Mouse (Mus musculus) liver, embryonic 12.5 days (tissue): ENCODE measurements around the gene Pacs1. TPM values are rescaled to one million over a fixed set of nuclear protein-coding genes. Genes with fewer than 3 reads are reported as not detected.
"Not testable (repeated sequence)": the region's sequence is repeated elsewhere in the genome, so short reads cannot be mapped to it uniquely, and the experiment has no call there.

ENCODE experiments used
- ATAC-seq: fragments of 200-750 bp; cut with Nextera tagmentation; 2 replicates; pipeline ENCODE4 v1.8.0; 2017; ENCODE audit warnings: moderate number of reproducible peaks, mild to moderate bottlenecking, moderate library complexity
- H3K27ac ChIP-seq: fragments of 300-500 bp; sonication (generic); 2 replicates; pipeline ENCODE4 v1.5.1; 2016; ENCODE audit warnings: mild to moderate bottlenecking
- H3K27me3 ChIP-seq: fragments of 300-500 bp; sonication (generic); replicated peaks from 2 replicates; pipeline ENCODE4 v1.6.1; 2016; ENCODE audit warnings: mild to moderate bottlenecking, moderate library complexity
- H3K36me3 ChIP-seq: fragments of 300-500 bp; sonication (generic); 2 replicates; pipeline ENCODE4 v1.6.1; 2016; ENCODE audit warnings: mild to moderate bottlenecking, moderate library complexity
- H3K4me1 ChIP-seq: fragments of 300-500 bp; sonication (generic); 2 replicates; pipeline ENCODE4 v1.6.1; 2016
- H3K4me2 ChIP-seq: fragments of 300-500 bp; sonication (generic); 2 replicates; pipeline ENCODE4 v1.6.1; 2016; ENCODE audit warnings: mild to moderate bottlenecking, moderate library complexity
- H3K4me3 ChIP-seq: fragments of 300-500 bp; sonication (generic); 2 replicates; pipeline ENCODE4 v1.5.1; 2016; ENCODE audit warnings: mild to moderate bottlenecking, moderate library complexity
- H3K9ac ChIP-seq: fragments of 300-500 bp; sonication (generic); 2 replicates; pipeline ENCODE4 v1.6.1; 2016; ENCODE audit warnings: mild to moderate bottlenecking, moderate library complexity
- H3K9me3 ChIP-seq: fragments of 300-500 bp; sonication (generic); replicated peaks from 2 replicates; pipeline ENCODE4 v1.6.1; 2016; ENCODE audit warnings: mild to moderate bottlenecking, moderate library complexity
- whole genome bisulfite sequencing: fragments of 180-500 bp; shearing (Covaris S2); methylation state at CpG from one replicate; pipeline ENCODE4 v1.1.7; 2016; ENCODE audit not compliant: insufficient replicate concordance; 5-methylcytosine and 5-hydroxymethylcytosine counted together
- microRNA-seq: library from miRNA; unstranded; fragments of <30 nt; microRNA quantifications from one replicate; pipeline ENCODE4, GENCODE M21; 2017
- polyA plus RNA-seq: library from polyadenylated mRNA; unstranded; fragments of >200 nt; fragmentation: Nextera tagmentation; extraction: Ambion mirVana; gene quantifications from 2 replicates; pipeline ENCODE4 v1.2.1, GENCODE M21; 2016

The Pacs1 gene
- polyA plus RNA-seq, 1 experiment from 2014 or later, result 17.2 TPM

- H3K27me3 ChIP-seq, result peaks cover 38% of the 10 kb centered on the region
- peaks cover 50% of the 10 kb centered on the region for H3K4me1 ChIP-seq
- no peak overlapping the region for H3K9ac ChIP-seq
- no peaks in the 10 kb centered on the region for H3K9me3 ChIP-seq
- no peak for ATAC-seq
- peak overlapping the region; percentile 16; the same call in 1 of the 2 replicates for H3K4me2 ChIP-seq
- peaks cover 35% of the 10 kb centered on the region for H3K36me3 ChIP-seq
- H3K4me3 ChIP-seq, result no peak overlapping the region
- no peak overlapping the region for H3K27ac ChIP-seq
- WGBS, result 65% methylated on average over 12 of the region's 12 CpGs
Measured at GRCm38 (mm10) chr19:5093481-5094242, 179.3 kb downstream of the Pacs1 start.

- H3K4me3 ChIP-seq, result no peak overlapping the region
- H3K36me3 ChIP-seq, result peaks cover 35% of the 10 kb centered on the region
- H3K4me2 ChIP-seq, result no peak overlapping the region
- no peak for ATAC-seq
- WGBS, result 89% methylated on average over 10 of the region's 10 CpGs
- no peak overlapping the region for H3K9ac ChIP-seq
- no peak overlapping the region for H3K27ac ChIP-seq
- H3K9me3 ChIP-seq, result no peaks in the 10 kb centered on the region
- peaks cover 43% of the 10 kb centered on the region for H3K4me1 ChIP-seq
- H3K27me3 ChIP-seq, result peaks cover 31% of the 10 kb centered on the region
Measured at GRCm38 (mm10) chr19:5092083-5092482, 180.8 kb downstream of the Pacs1 start.

GRCm38 (mm10) chr19:5089324-5089723 lies 183.6 kb downstream of the Pacs1 start:
- WGBS, result 80% methylated on average over 4 of the region's 4 CpGs
- no peak for ATAC-seq
- Histone ChIP-seq H3K4me3 (peak overlapping the region; percentile 84), H3K9me3 (no peaks in the 10 kb centered on the region), H3K36me3 (peaks cover 35% of the 10 kb centered on the region), H3K9ac (peak overlapping the region; percentile 74; the same call in 1 of the 2 replicates), H3K27me3 (peaks cover 30% of the 10 kb centered on the region), H3K4me2 (peak overlapping the region; percentile 84), H3K27ac (no peak overlapping the region), H3K4me1 (peaks cover 37% of the 10 kb centered on the region)

- Histone ChIP-seq H3K4me1 (peaks cover 31% of the 10 kb centered on the region), H3K27ac (peak within 1 kb of the TSS; percentile 87), H3K9me3 (no peaks in the 10 kb centered on the region), H3K4me2 (peak within 1 kb of the TSS; percentile 84), H3K27me3 (peaks cover 42% of the 10 kb centered on the region), H3K36me3 (peaks cover 34% of the 10 kb centered on the region), H3K4me3 (peak within 1 kb of the TSS; percentile 84), H3K9ac (peak within 1 kb of the TSS; percentile 74)
- under 1% methylated on average over 58 of the region's 58 CpGs for WGBS
- ATAC-seq, result peak; percentile 90
Measured at GRCm38 (mm10) chr19:5087884-5088728, 184.8 kb downstream of the Pacs1 start, which contains the start of gene Yif1a. Gene Yif1a (plus strand): TSS chr19:5088538.

GRCm38 (mm10) chr19:5086533-5086932 lies 186.4 kb downstream of the Pacs1 start:
- H3K27ac ChIP-seq, ATAC-seq, H3K9ac ChIP-seq, H3K4me3 ChIP-seq, H3K9me3 ChIP-seq, H3K4me2 ChIP-seq: not testable (repeated sequence)
- H3K4me1 ChIP-seq, result peaks cover 31% of the 10 kb centered on the region
- 47% methylated on average over 4 of the region's 4 CpGs for WGBS
- peaks cover 18% of the 10 kb centered on the region for H3K36me3 ChIP-seq
- peaks cover 58% of the 10 kb centered on the region for H3K27me3 ChIP-seq

GRCm38 (mm10) chr19:5085145-5085863 lies 187.6 kb downstream of the Pacs1 start, which contains the start of gene Tmem151a:
Gene Tmem151a (minus strand): TSS chr19:5085531.
- H3K9me3 ChIP-seq, result no peaks in the 10 kb centered on the region
- H3K27ac ChIP-seq, result no peak within 1 kb of the TSS
- H3K4me2 ChIP-seq, result peak within 1 kb of the TSS; percentile 81
- H3K4me3 ChIP-seq, result peak within 1 kb of the TSS; percentile 57
- peaks cover 70% of the 10 kb centered on the region for H3K27me3 ChIP-seq
- no peak within 1 kb of the TSS for H3K9ac ChIP-seq
- peaks cover 31% of the 10 kb centered on the region for H3K4me1 ChIP-seq
- ATAC-seq, result no peak
- peaks cover 7% of the 10 kb centered on the region; the same call in 1 of the 2 replicates for H3K36me3 ChIP-seq
- 2% methylated on average over 69 of the region's 69 CpGs for WGBS

- peak overlapping the region; percentile 57 for H3K4me3 ChIP-seq
- peaks cover 75% of the 10 kb centered on the region for H3K27me3 ChIP-seq
- no peak overlapping the region for H3K9ac ChIP-seq
- H3K9me3 ChIP-seq, result no peaks in the 10 kb centered on the region
- 5% methylated on average over 15 of the region's 15 CpGs for WGBS
- no peak overlapping the region for H3K27ac ChIP-seq
- ATAC-seq, result no peak
- H3K4me1 ChIP-seq, result peaks cover 31% of the 10 kb centered on the region
- H3K4me2 ChIP-seq, result peak overlapping the region; percentile 81
- H3K36me3 ChIP-seq, result peaks cover 4% of the 10 kb centered on the region; the same call in 1 of the 2 replicates
Measured at GRCm38 (mm10) chr19:5084834-5085144, 188.1 kb downstream of the Pacs1 start.

GRCm38 (mm10) chr19:5083961-5084833 lies 188.7 kb downstream of the Pacs1 start:
- H3K36me3 ChIP-seq, result no peaks in the 10 kb centered on the region
- WGBS, result 57% methylated on average over 3 of the region's 3 CpGs
- peaks cover 81% of the 10 kb centered on the region for H3K27me3 ChIP-seq
- ATAC-seq, result no peak
- no peak overlapping the region for H3K9ac ChIP-seq
- H3K9me3 ChIP-seq, result no peaks in the 10 kb centered on the region
- H3K4me1 ChIP-seq, result peaks cover 27% of the 10 kb centered on the region
- H3K4me2 ChIP-seq, result peak overlapping the region; percentile 81; the same call in 1 of the 2 replicates
- H3K27ac ChIP-seq, result no peak overlapping the region
- H3K4me3 ChIP-seq, result peak overlapping the region; percentile 57; the same call in 1 of the 2 replicates

Small RNA genes within 50 kb of the gene (microRNA-seq; reads per million reads assigned to microRNA genes)
- gene Gm27468, result not detected

Other genes with a start within 250 kb of the Pacs1 start
- 3.3 and 3.8 TPM in 2 replicates for gene Slc29a2, start 249.3 kb downstream of the Pacs1 start, polyA plus RNA-seq
- 10.9 and 13.2 TPM in 2 replicates for gene B4gat1, start 234.3 kb downstream of the Pacs1 start, polyA plus RNA-seq
- 0.20 and 0.23 TPM in 2 replicates for gene AC124502.3, start 234.2 kb downstream of the Pacs1 start, polyA plus RNA-seq
- gene Brms1, start 231.8 kb downstream of the Pacs1 start, polyA plus RNA-seq, result 40.4 TPM in 2 replicates
- gene Rin1, start 222.6 kb downstream of the Pacs1 start, polyA plus RNA-seq, result 0.50 and 0.92 TPM in 2 replicates
- gene Cd248, start 205.0 kb downstream of the Pacs1 start, polyA plus RNA-seq, result 7.7 and 9.5 TPM in 2 replicates
- gene Tmem151a, start 187.6 kb downstream of the Pacs1 start, polyA plus RNA-seq, result 1.0 and 1.5 TPM in 2 replicates
- 51.7 and 53.9 TPM in 2 replicates for gene Yif1a, start 184.6 kb downstream of the Pacs1 start, polyA plus RNA-seq
- 3.5 and 3.8 TPM in 2 replicates for gene Cnih2, start 174.6 kb downstream of the Pacs1 start, polyA plus RNA-seq
- gene Rab1b, start 166.0 kb downstream of the Pacs1 start, polyA plus RNA-seq, result 118 and 126 TPM in 2 replicates
- gene Klc2, start 154.6 kb downstream of the Pacs1 start, polyA plus RNA-seq, result 4.4 and 4.9 TPM in 2 replicates
- gene Sf3b2, start 22.3 kb upstream of the Pacs1 start, polyA plus RNA-seq, result 183 and 187 TPM in 2 replicates
- 0.29 and 0.54 TPM in 2 replicates for gene Gal3st3, start 25.2 kb upstream of the Pacs1 start, polyA plus RNA-seq
- gene Catsper1, start 62.6 kb upstream of the Pacs1 start, polyA plus RNA-seq, result not detected in 2 replicates
- gene Cst6, start 76.5 kb upstream of the Pacs1 start, polyA plus RNA-seq, result not detected in 2 replicates
- 50.3 and 54.0 TPM in 2 replicates for gene Eif1ad, start 93.6 kb upstream of the Pacs1 start, polyA plus RNA-seq
- 365 and 372 TPM in 2 replicates for gene Banf1, start 94.0 kb upstream of the Pacs1 start, polyA plus RNA-seq
- 69.9 and 72.5 TPM in 2 replicates for gene Sart1, start 115.6 kb upstream of the Pacs1 start, polyA plus RNA-seq
- 0.22 TPM in 1 of 2 replicates, not detected in the other for gene Tsga10ip, start 129.4 kb upstream of the Pacs1 start, polyA plus RNA-seq
- 108 TPM in 2 replicates for gene Drap1, start 151.9 kb upstream of the Pacs1 start, polyA plus RNA-seq
- gene AI837181, start 152.0 kb upstream of the Pacs1 start, polyA plus RNA-seq, result 21.8 and 24.0 TPM in 2 replicates
- gene Fosl1, start 174.4 kb upstream of the Pacs1 start, polyA plus RNA-seq, result not detected in 2 replicates
- 4.1 and 4.8 TPM in 2 replicates for gene Ccdc85b, start 184.8 kb upstream of the Pacs1 start, polyA plus RNA-seq
- 44.3 and 45.2 TPM in 2 replicates for gene Fibp, start 187.5 kb upstream of the Pacs1 start, polyA plus RNA-seq
- gene Ctsw, start 195.4 kb upstream of the Pacs1 start, polyA plus RNA-seq, result 0.43 and 0.53 TPM in 2 replicates
- 30.0 and 30.6 TPM in 2 replicates for gene Efemp2, start 200.8 kb upstream of the Pacs1 start, polyA plus RNA-seq
- 22.2 and 22.9 TPM in 2 replicates for gene Mus81, start 215.3 kb upstream of the Pacs1 start, polyA plus RNA-seq
- 1,523 and 1,533 TPM in 2 replicates for gene Cfl1, start 217.3 kb upstream of the Pacs1 start, polyA plus RNA-seq
- 0.13 TPM in 1 of 2 replicates, not detected in the other for gene 1700020D05Rik, start 230.7 kb upstream of the Pacs1 start, polyA plus RNA-seq
- gene Snx32, start 237.4 kb upstream of the Pacs1 start, polyA plus RNA-seq, result 7.5 and 8.8 TPM in 2 replicates